Mouse (Mus musculus) hindbrain, embryonic 13.5 days (tissue): Measurements from ENCODE around the gene Pin1. TPM values are rescaled to one million over a fixed set of nuclear protein-coding genes. Genes with fewer than 3 reads are reported as not detected.

Source experiments
- ATAC-seq: fragments of 200-750 bp; cut with Nextera tagmentation; 2 replicates; pipeline ENCODE4 v1.8.0; 2017; ENCODE audit warnings: moderate TSS enrichment; ENCODE audit not compliant: low FRiP score
- H3K27ac ChIP-seq: fragments of 300-500 bp; sonication (generic); 2 replicates; pipeline ENCODE4 v1.5.1; 2015; ENCODE audit warnings: inconsistent platforms, mild to moderate bottlenecking, moderate library complexity
- H3K27me3 ChIP-seq: fragments of 300-500 bp; sonication (generic); 2 replicates; pipeline ENCODE4 v1.6.1; 2015; ENCODE audit warnings: mild to moderate bottlenecking, inconsistent platforms
- H3K36me3 ChIP-seq: fragments of 300-500 bp; sonication (generic); 2 replicates; pipeline ENCODE4 v1.6.1; 2015; ENCODE audit warnings: mild to moderate bottlenecking, inconsistent platforms
- H3K4me1 ChIP-seq: fragments of 300-500 bp; sonication (generic); replicated peaks from 2 replicates; pipeline ENCODE4 v1.6.1; 2015; ENCODE audit warnings: inconsistent platforms
- H3K4me2 ChIP-seq: fragments of 300-500 bp; sonication (generic); 2 replicates; pipeline ENCODE4 v1.6.1; 2015; ENCODE audit warnings: inconsistent platforms, mild to moderate bottlenecking, moderate library complexity
- H3K4me3 ChIP-seq: fragments of 300-500 bp; sonication (generic); 2 replicates; pipeline ENCODE4 v1.5.1; 2015; ENCODE audit warnings: mild to moderate bottlenecking, inconsistent platforms
- H3K9ac ChIP-seq: fragments of 300-500 bp; sonication (generic); 2 replicates; pipeline ENCODE4 v1.6.1; 2015; ENCODE audit warnings: mild to moderate bottlenecking, inconsistent platforms
- H3K9me3 ChIP-seq: fragments of 300-500 bp; sonication (generic); 2 replicates; pipeline ENCODE4 v1.6.1; 2016; ENCODE audit warnings: inconsistent platforms
- WGBS: fragments of 180-500 bp; shearing (Covaris S2); methylation state at CpG from one replicate; pipeline ENCODE4 v1.1.7; 2015; 5-methylcytosine and 5-hydroxymethylcytosine counted together
- polyA plus RNA-seq: library from polyadenylated mRNA; unstranded; fragments of >200 nt; fragmentation: Nextera tagmentation; extraction: Ambion mirVana; gene quantifications from 2 replicates; pipeline ENCODE4 v1.2.1, GENCODE M21; 2015

The Pin1 gene
- polyA plus RNA-seq, 1 experiment from 2014 or later, result 61.5 TPM

DNA sequence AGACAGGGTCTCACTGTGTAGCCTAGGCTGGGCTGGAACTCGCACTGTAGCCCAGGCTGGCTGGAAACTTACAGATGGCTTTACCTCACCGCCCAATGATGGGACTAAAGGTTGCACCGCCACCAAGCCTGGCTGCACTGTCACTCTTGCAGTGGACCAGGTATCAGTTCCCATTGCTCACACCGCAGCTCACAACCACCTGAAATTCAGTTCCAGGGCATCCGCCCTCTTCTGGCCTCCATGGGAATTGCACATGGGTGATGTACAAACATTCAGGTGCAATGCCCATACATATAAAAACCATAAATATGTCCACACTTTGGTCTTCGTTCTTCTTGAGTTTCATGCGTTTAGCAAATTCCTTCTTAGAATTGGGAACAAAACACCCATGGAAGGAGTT lies 63.4 kb downstream of the Pin1 start:
- Histone ChIP-seq H3K9me3 (no peaks in the 10 kb centered on the region), H3K4me2 (no peak overlapping the region), H3K27ac (no peak overlapping the region), H3K4me3 (no peak overlapping the region), H3K27me3 (no peaks in the 10 kb centered on the region), H3K36me3 (peaks cover 5% of the 10 kb centered on the region), H3K9ac (no peak overlapping the region), H3K4me1 (peaks cover 22% of the 10 kb centered on the region)
- WGBS, result 74% methylated on average over 7 of the region's 7 CpGs
- ATAC-seq, result no peak

Other genes with a start within 250 kb of the Pin1 start
- 16.4 and 17.9 TPM in 2 replicates for gene Zfp26, start 191.9 kb upstream of the Pin1 start, polyA plus RNA-seq
- gene Zfp426, start 159.3 kb upstream of the Pin1 start, polyA plus RNA-seq, result 29.9 and 32.3 TPM in 2 replicates
- gene Zfp266, start 130.7 kb upstream of the Pin1 start, polyA plus RNA-seq, result 124 and 131 TPM in 2 replicates
- gene Zfp846, start 70.8 kb upstream of the Pin1 start, polyA plus RNA-seq, result 46.4 and 48.2 TPM in 2 replicates
- gene Ubl5, start 9.2 kb upstream of the Pin1 start, polyA plus RNA-seq, result 500 and 520 TPM in 2 replicates
- 18.2 and 19.1 TPM in 2 replicates for gene Fbxl12, start 7.3 kb upstream of the Pin1 start, polyA plus RNA-seq
- 133 and 145 TPM in 2 replicates for gene Olfm2, start 94.3 kb downstream of the Pin1 start, polyA plus RNA-seq
- gene Col5a3, start 163.0 kb downstream of the Pin1 start, polyA plus RNA-seq, result 0.36 and 0.44 TPM in 2 replicates
- not detected in 2 replicates for gene Rdh8, start 166.4 kb downstream of the Pin1 start, polyA plus RNA-seq
- 1.9 and 2.3 TPM in 2 replicates for gene A230050P20Rik, start 216.5 kb downstream of the Pin1 start, polyA plus RNA-seq
- gene Angptl6, start 227.6 kb downstream of the Pin1 start, polyA plus RNA-seq, result 9.8 and 10.1 TPM in 2 replicates
- 46.9 and 50.3 TPM in 2 replicates for gene Ppan, start 236.1 kb downstream of the Pin1 start, polyA plus RNA-seq
- gene Eif3g, start 246.5 kb downstream of the Pin1 start, polyA plus RNA-seq, result 252 and 265 TPM in 2 replicates